Mouse (Mus musculus) brain, embryonic 14.5 days (tissue): ENCODE measurements at regions not wholly inside any gene's neighbourhood (a gene's known extent, or its start where the extent isn't known, plus 50 kb on each side); places are given as distances from the start of the nearest gene placed in this dataset.

ENCODE experiments used
- CTCF ChIP-seq: fragments of 200-500 bp; IDR thresholded peaks from 2 replicates; pipeline ENCODE4 v1.5.1; 2012; ENCODE audit warnings: inconsistent platforms, mild to moderate bottlenecking, moderate library complexity, borderline replicate concordance; ENCODE audit not compliant: insufficient read depth, insufficient read length; ENCODE audit errors: extremely low read depth
- POLR2A ChIP-seq: fragments of 200-500 bp; IDR thresholded peaks from 2 replicates; pipeline ENCODE4 v1.6.1; 2012; ENCODE audit warnings: mild to moderate bottlenecking, inconsistent platforms, borderline replicate concordance; ENCODE audit not compliant: poor library complexity, insufficient read depth, insufficient read length, severe bottlenecking; ENCODE audit errors: extremely low read depth

GRCm38 (mm10) chr10:57047719-57048118, 438.5 kb upstream of the Hsf2 start:
- TF ChIP-seq CTCF (no peak), POLR2A (no peak)
